38 mouse cellular contexts compared by ENCODE assay signal in genomic region chr19:4799083-4799482, GRCm38 (mm10). TPM values are rescaled to one million over a fixed set of nuclear protein-coding genes. Genes with fewer than 3 reads are reported as not detected.
"Had no signal": no experiment of that assay in that cellular context is flagged by ENCODE, and none has a peak within 500 bp of the region (broad histone marks: within the 10 kb centered on the region; RNA-seq: fewer than 3 reads in every experiment).

No protein-coding gene starts in this region.

- H3K9me3 ChIP-seq: heart, embryonic 12.5 days; heart, embryonic 13.5 days; heart, embryonic 15.5 days; hindbrain, embryonic 10.5 days; hindbrain, embryonic 12.5 days; hindbrain, embryonic 13.5 days; hindbrain, embryonic 15.5 days; intestine, embryonic 15.5 days; kidney, embryonic 15.5 days had no signal

- H3K9ac ChIP-seq: heart, embryonic 12.5 days; heart, embryonic 13.5 days; heart, embryonic 15.5 days; hindbrain, embryonic 12.5 days; hindbrain, embryonic 13.5 days; hindbrain, embryonic 14.5 days; hindbrain, embryonic 15.5 days; intestine, embryonic 15.5 days; kidney, embryonic 15.5 days had no signal

- DNase-seq: heart, postnatal 14 days; heart, postnatal 36 days; heart, postnatal 4 days; kidney, adult 11 months; kidney, adult 18-20 months; kidney, adult 2 months; kidney, adult 8-10 months; kidney, adult 9 months; kidney, postnatal 10 days; kidney, postnatal 14 days; kidney, postnatal 25 days; kidney, postnatal 36 days; kidney, postnatal 4 days; layer of hippocampus, adult 9-11 months; layer of hippocampus, postnatal 36 days had no signal

- H3K27me3 ChIP-seq: heart, embryonic 12.5 days; heart, embryonic 13.5 days; heart, embryonic 15.5 days; hindbrain, embryonic 12.5 days; hindbrain, embryonic 13.5 days; hindbrain, embryonic 15.5 days; intestine, embryonic 15.5 days; kidney, embryonic 15.5 days had no signal

- H3K27ac ChIP-seq: heart, embryonic 13.5 days; heart, embryonic 15.5 days; hindbrain, embryonic 10.5 days; hindbrain, embryonic 12.5 days; hindbrain, embryonic 13.5 days; hindbrain, embryonic 14.5 days; hindbrain, embryonic 15.5 days; hindbrain, postnatal 0 days; intestine, embryonic 15.5 days; kidney, embryonic 15.5 days; kidney, postnatal 0 days; layer of hippocampus, adult 2 months; left cerebral cortex, adult 2 months had no signal

- H3K4me3 ChIP-seq: heart, embryonic 12.5 days; heart, embryonic 13.5 days; heart, embryonic 15.5 days; hindbrain, embryonic 10.5 days; hindbrain, embryonic 12.5 days; hindbrain, embryonic 13.5 days; hindbrain, embryonic 15.5 days; intestine, embryonic 15.5 days; kidney, embryonic 15.5 days; layer of hippocampus, adult 2 months; left cerebral cortex, adult 2 months had no signal

RNA-seq across cellular contexts. Expression of gene Ccdc87, which starts 40.1 kb away (rescaled TPM):
- total RNA-seq: heart, postnatal 14 days; heart, postnatal 25 days; heart, postnatal 36 days; hematopoietic stem cell, adult 5-6 weeks had no signal
- polyA plus RNA-seq: heart, embryonic 11.5 days; heart, embryonic 12.5 days; heart, embryonic 14.5 days; inflammation-experienced regulatory T-cells, adult 6 months; intestine, embryonic 14.5 days; intestine, embryonic 15.5 days; intestine, postnatal 0 days; kidney, embryonic 14.5 days; kidney, embryonic 15.5 days; kidney, embryonic 16.5 days; kidney, postnatal 0 days had no signal
